Mouse (Mus musculus): Measurements from ENCODE around the gene Polr2g.

The Polr2g gene

DNA sequence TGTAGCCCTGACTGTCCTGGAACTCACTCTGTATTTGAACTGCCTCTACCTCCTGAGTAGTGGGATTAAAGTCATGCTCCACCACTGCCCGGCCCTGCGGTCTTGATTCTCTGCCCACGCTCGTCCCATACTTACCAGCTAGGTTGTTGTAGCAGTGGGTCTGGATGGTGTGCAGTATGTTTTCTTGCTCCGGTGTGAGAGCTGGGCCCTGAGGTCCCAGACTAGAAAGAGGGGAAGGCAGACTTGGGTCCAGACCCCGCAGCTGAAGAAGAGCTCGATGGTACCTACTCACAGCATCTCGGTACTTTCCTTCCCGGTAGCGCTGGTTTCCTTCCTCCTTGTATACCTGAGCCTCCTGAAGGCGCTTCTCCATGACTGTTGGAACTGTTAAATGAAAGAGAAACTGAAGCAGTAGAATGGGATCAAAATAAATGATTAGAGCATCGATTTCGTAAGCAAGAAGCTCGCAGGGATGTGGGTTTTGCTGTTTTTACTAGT lies 20.0 kb upstream of the Polr2g start:
- DNase-seq (ENCODE audit: low read depth), result no peak

DNA sequence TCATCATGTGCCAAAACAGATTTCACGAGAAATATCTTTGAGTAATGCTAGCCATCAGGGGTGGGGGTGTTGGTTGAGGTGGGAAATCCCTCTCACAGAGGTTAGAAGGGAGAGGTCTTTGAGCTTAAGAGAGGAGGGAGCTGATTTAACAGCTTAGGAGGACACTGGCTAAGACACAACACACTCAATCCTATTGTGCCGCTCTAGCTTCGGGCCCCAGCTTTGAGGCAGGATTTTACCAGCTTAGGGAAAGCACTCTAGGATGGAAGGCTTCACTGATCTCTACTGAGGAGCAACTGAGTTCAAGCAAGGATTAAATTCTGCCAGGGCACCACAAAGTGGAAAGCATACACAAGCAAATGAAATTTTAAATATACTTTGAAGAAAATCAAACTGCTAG lies 18.6 kb upstream of the Polr2g start:
- DNase-seq (ENCODE audit: low read depth), result no peak

DNA sequence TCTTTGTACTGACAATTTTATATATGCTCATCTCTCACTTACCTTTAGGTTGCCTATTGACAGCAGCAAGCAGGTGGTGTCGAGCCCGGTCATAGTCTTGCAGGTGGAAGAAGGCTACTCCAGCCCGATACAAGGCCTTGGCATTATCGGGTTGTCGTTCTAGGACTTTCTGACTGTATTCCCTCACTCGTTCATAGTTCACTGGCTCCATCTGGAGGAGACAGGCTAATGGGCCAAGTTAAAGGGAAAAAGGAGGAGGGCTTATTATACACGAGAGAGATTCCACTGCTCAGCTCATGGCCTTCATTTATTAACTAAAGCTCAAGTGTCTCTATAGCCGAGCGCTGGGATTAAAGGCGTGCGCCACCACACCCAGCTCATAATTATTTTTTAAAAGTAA lies 17.4 kb upstream of the Polr2g start:
- no peak for DNase-seq (ENCODE audit: low read depth)

DNA sequence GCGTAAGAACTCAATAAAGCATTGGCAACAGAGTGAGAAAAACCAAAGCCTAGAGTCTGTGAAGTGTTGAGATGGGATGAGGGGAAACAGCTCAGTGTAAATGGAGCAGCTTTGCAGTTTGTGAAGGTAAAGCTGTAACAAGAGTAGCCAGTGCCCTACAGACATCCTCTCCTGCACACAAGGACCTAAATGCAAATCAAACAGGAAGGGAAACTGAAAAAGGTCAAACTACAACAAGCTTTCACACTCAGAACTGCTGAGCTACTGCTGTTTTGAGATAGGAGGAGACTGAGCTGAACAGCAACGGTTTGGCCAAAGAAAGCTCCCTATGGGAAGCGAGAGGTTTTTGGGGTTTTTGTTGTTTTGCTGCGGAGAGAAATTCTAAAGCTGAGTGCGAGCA lies 8.4 kb upstream of the Polr2g start:
- DNase-seq (ENCODE audit: low read depth), result no peak

DNA sequence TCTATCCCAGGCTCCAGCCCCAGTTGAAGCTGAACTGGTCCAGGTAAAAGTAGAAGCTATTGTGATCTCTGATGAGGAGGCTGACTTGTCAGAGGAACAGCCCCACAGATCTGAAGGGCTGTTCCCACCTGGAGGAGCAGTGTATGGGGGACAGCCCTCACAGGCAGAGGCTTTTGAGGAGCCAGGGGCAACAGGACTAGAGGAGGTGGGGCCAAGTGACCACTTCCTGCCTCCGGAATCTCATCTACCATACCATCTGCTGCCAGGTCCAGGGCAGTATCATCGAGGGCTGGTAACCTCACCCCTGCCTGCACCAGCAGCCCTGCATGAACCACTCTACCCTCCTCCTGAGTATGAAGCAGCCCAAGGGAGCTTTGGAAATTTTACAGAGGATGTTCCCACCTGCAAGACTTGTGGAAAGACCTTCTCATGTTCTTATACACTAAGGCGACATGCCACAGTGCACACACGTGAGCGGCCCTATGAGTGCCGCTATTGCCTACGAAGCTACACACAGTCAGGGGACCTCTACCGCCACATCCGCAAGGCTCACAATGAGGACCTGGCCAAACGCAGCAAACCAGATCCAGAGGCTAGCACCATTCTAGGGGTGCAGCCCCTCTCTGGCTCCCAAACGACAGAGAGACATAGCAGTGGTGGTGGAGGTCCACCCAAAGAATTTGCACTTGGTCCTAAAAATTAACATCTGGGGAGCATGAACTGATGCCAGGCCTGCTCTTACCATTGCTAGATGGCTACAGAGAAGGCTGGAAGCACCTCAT lies 5.7 kb upstream of the Polr2g start:
- DNase-seq (ENCODE audit: low read depth), result no peak

GRCm38 (mm10) chr19:8803204-8803780 lies 4.9 kb upstream of the Polr2g start:
- no peak for DNase-seq (ENCODE audit: low read depth)

GRCm38 (mm10) chr19:8802130-8802821 lies 3.9 kb upstream of the Polr2g start, which contains the start of gene Zbtb3:
TSS of gene Zbtb3 (plus strand) at chr19:8802555.
- peak; percentile 97 for DNase-seq (ENCODE audit: low read depth)

GRCm38 (mm10) chr19:8798947-8799315 lies 554 bp upstream of the Polr2g start:
- DNase-seq (ENCODE audit: low read depth), result no peak

- no peak for DNase-seq (ENCODE audit: low read depth)
Measured at GRCm38 (mm10) chr19:8790171-8790570, 8.2 kb downstream of the Polr2g start.

GRCm38 (mm10) chr19:8789171-8789570 lies 9.2 kb downstream of the Polr2g start:
- DNase-seq (ENCODE audit: low read depth), result no peak

DNA sequence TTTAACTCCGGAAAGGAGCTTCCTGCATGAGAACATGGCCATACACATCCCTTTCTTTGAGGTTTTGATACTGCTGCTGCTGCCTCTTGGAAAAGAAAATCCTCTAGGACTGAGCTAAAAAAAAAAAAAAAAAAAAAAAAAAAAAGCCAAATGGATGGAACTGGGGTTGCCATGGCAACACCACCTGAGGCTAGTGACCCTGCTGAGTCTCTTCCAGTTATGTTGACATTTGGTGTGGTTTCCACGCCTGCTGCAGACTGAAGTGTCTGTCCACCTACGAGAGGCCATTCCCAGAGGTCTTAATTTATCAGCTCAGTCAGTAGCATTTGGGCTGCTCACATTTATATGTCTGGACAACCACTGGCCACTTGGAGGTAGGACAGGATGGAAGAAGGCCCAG lies 9.9 kb downstream of the Polr2g start:
- DNase-seq (ENCODE audit: low read depth), result no peak

GRCm38 (mm10) chr19:8786008-8786781 lies 12.2 kb downstream of the Polr2g start, which contains the start of gene Taf6l:
TSS of gene Taf6l (minus strand) at chr19:8786417.
- DNase-seq (ENCODE audit: low read depth), result peak; percentile 96

- DNase-seq (ENCODE audit: low read depth), result no peak
Measured at GRCm38 (mm10) chr19:8774951-8775421, 23.4 kb downstream of the Polr2g start.

DNA sequence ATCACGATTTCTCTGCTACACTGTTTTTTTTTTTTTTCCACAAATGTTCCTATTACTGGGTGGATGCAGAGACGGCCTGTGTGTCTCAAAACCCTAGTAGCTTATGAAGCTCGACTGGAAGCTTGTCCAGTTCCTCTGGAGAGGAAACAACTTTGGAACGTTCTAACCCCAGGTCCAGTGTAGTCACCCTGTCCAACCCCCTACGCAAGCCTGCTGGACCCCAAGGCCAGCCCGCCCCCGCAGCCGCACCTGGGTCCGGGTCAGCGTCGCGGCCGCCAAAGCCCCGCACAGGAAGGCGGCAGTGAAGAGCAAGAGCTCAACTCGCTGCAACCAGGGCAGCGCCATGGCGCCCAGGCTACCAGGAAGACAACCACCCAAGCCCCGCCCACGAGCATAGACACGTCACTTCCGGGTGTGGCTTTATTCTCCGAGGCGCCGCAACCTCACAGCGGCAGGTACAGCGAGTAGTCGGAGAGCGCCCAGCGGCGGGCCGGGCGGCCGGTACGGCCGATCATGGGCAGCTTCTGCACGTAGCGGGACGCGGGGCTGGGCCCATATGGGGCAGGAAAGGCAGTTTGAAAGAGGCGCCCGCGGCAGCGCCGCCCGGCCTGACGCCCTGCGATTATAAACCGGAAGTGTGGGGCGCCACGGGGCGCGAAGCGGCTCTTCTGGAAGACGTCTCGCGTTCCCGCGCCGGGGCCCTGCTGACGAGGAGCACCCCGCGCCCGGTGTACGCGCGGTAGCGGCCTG lies 24.1 kb downstream of the Polr2g start, which contains the start of gene Tmem179b:
Gene Tmem179b, minus strand, starts transcription at position 382 of the 750 bp plus-strand sequence.
- DNase-seq (ENCODE audit: low read depth), result peak; percentile 94

- DNase-seq (ENCODE audit: low read depth), result no peak
Measured at GRCm38 (mm10) chr19:8773409-8773808, 25.0 kb downstream of the Polr2g start.

DNA sequence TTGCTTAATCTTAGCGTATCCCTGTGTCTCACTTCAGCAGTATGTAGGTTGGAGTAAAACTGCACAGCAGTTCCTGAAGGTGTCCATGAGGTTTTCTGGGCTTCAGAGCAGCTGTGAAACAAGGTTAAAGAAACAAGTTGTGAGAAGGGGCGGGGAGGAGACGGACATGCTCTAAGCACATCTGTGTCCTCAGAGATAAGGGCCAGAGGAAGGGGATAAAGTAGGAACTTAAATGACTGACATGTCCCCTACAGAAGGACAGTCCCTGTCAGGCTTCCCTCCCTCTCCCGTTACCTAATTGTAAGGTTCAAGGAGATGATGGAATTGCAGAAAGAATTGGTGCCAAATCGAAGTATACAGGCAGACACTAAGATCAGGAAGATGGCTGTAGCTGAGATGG lies 25.4 kb downstream of the Polr2g start:
- DNase-seq (ENCODE audit: low read depth), result no peak

GRCm38 (mm10) chr19:8770567-8771270 lies 27.7 kb downstream of the Polr2g start, which contains the start of gene Tmem223:
TSS of gene Tmem223 (plus strand) at chr19:8770996.
- DNase-seq (ENCODE audit: low read depth), result no peak

DNA sequence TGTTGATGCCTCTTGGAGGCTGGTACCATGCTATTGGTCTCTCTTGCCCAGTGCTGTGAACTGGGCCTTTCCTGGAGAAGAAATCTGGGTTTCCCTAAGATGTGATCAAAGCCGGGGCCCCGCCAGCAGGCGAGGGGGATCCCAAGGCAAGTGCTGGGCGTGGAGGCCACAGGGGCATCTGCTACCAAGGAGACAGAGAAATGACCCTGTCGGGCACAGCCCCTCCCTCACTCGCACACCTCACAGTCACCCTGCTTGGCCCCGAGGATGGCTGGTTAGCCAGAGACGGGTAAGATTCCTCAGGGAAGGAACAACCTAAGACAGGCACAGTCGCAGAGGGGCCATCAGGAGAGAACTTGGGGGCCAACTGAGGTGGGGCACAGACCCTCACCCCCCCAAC lies 32.8 kb downstream of the Polr2g start:
- DNase-seq (ENCODE audit: low read depth), result no peak

DNA sequence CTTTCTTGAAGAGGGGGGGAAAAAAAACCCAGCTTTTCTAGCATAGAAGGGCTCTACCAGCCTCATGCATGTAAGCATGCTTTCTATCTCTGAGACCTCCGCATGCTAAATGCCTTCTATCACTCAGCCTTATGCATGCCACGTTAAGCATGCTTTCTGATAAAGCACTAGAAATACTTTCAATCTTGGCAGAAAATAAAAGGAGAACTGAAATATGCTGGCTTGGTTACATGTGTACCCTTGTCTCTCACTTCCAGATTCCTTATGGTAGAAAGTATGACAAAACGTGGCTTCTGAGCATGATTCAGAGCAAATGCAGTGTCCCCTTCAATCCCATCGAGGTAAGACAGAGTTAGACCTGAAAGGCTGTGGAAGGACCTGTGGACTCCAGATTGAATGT lies 35.1 kb downstream of the Polr2g start:
- no peak for DNase-seq (ENCODE audit: low read depth)

- no peak for DNase-seq (ENCODE audit: low read depth)
Measured at GRCm38 (mm10) chr19:8760757-8761156, 37.6 kb downstream of the Polr2g start.

Data from c-Kit-positive CD71-positive TER-119-negative erythroid progenitor cells, embryonic 14.5 days (primary cell).